Mouse (Mus musculus): Measurements from ENCODE around the gene Tmem189. TPM values are rescaled to one million over a fixed set of nuclear protein-coding genes. Genes with fewer than 3 reads are reported as not detected.
A peak's percentile ranks its signal among the peaks of the same experiment; 100 is the strongest.
"Not testable (repeated sequence)": the region's sequence is repeated elsewhere in the genome, so short reads cannot be mapped to it uniquely, and the experiment has no call there.

The Tmem189 gene
- polyA plus RNA-seq, 1 experiment from 2014 or later = 43.7 TPM

DNA sequence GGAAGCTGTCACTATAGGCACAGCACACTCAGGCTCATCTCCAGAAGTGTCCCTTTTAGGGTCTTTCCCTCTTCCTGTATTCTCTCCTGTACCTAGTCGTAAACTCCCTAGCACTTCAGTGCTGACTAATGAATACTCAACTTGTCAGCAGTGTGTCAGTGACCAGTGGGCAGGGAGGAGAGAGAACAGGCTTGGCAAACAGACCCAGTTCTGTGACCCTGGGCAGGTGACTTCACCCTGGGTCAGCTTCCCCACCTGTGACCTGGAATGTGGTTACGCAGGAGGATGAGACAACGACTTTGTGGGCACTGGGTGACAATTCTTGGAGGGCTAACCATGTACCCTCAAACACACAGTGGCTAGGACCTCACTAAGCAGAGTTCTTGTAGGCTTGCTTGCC is 72.6 kb downstream of the Tmem189 start:
- no peaks in the 10 kb centered on the region for H3K27me3 ChIP-seq
- no peak for ATAC-seq (ENCODE audit: insufficient number of reproducible peaks, low FRiP score, low TSS enrichment, low read depth)
- H3K4me2 ChIP-seq (replicated peaks) = no peak overlapping the region
- H3K27ac ChIP-seq (replicated peaks) = no peak overlapping the region
- peaks cover 7% of the 10 kb centered on the region; the same call in 1 of the 2 replicates for H3K4me1 ChIP-seq
- WGBS = 91% methylated on average over 3 of the region's 3 CpGs
- no peak overlapping the region for H3K4me3 ChIP-seq (replicated peaks)
- H3K9ac ChIP-seq = no peak overlapping the region
- H3K9me3 ChIP-seq (replicated peaks) = no peaks in the 10 kb centered on the region
- H3K36me3 ChIP-seq = peaks cover 68% of the 10 kb centered on the region

- H3K9me3 ChIP-seq (replicated peaks); ATAC-seq (ENCODE audit: insufficient number of reproducible peaks, low FRiP score, low TSS enrichment, low read depth); H3K4me2 ChIP-seq (replicated peaks); H3K4me1 ChIP-seq; H3K27ac ChIP-seq (replicated peaks); H3K27me3 ChIP-seq; H3K9ac ChIP-seq; H3K4me3 ChIP-seq (replicated peaks): not testable (repeated sequence)
- H3K36me3 ChIP-seq = peaks cover 80% of the 10 kb centered on the region
- 91% methylated on average over 7 of the region's 7 CpGs for WGBS
These were observed 76.3 kb downstream of the Tmem189 start for GRCm38 (mm10) chr2:167613335-167613734.

DNA sequence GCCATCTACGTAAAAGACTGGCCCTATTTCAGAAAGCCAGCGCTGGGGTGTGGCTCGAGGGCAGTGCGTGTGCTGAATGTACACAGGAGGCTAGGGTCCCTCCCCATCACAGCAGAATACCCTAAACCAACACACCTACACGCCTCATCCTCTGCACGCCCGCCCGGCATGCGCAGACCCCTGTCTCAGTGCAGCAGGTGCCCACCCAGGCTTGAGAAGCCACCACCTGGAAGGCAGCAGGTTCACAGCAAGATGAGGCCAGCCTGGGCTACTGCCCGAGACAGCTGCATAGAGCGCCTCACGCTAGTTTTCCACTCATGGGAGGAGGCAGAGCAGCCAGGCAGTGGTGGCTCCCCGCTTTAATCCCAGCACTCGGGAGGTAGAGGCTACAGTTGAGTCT is 77.5 kb downstream of the Tmem189 start:
- 87% methylated on average over 14 of the region's 14 CpGs for WGBS
- H3K4me2 ChIP-seq (replicated peaks) = no peak overlapping the region
- no peaks in the 10 kb centered on the region for H3K27me3 ChIP-seq

GRCm38 (mm10) chr2:167611287-167611686 is 78.3 kb downstream of the Tmem189 start:
- peaks cover 68% of the 10 kb centered on the region for H3K36me3 ChIP-seq
- WGBS = 86% methylated on average over 10 of the region's 10 CpGs

More for the DNA sequence above, 77.5 kb downstream of the Tmem189 start:
- Histone ChIP-seq H3K27ac (replicated peaks) (no peak overlapping the region), H3K9me3 (replicated peaks) (no peaks in the 10 kb centered on the region), H3K4me1 (no peaks in the 10 kb centered on the region), H3K4me3 (replicated peaks) (no peak overlapping the region), H3K9ac (no peak overlapping the region), H3K36me3 (peaks cover 73% of the 10 kb centered on the region)
- ATAC-seq (ENCODE audit: insufficient number of reproducible peaks, low FRiP score, low TSS enrichment, low read depth) = no peak

GRCm38 (mm10) chr2:167606745-167607123 is 82.9 kb downstream of the Tmem189 start:
- Histone ChIP-seq H3K9me3 (replicated peaks) (no peaks in the 10 kb centered on the region), H3K4me2 (replicated peaks) (no peak overlapping the region), H3K4me1 (peaks cover 9% of the 10 kb centered on the region), H3K27ac (replicated peaks) (no peak overlapping the region), H3K27me3 (no peaks in the 10 kb centered on the region), H3K4me3 (replicated peaks) (no peak overlapping the region), H3K9ac (no peak overlapping the region), H3K36me3 (peaks cover 27% of the 10 kb centered on the region)
- 70% methylated on average over 4 of the region's 4 CpGs for WGBS
- ATAC-seq (ENCODE audit: insufficient number of reproducible peaks, low FRiP score, low TSS enrichment, low read depth) = no peak

More at GRCm38 (mm10) chr2:167611287-167611686, 78.3 kb downstream of the Tmem189 start:
- no peaks in the 10 kb centered on the region for H3K4me1 ChIP-seq
- no peak for ATAC-seq (ENCODE audit: insufficient number of reproducible peaks, low FRiP score, low TSS enrichment, low read depth)
- H3K27me3 ChIP-seq = no peaks in the 10 kb centered on the region
- no peak overlapping the region for H3K9ac ChIP-seq
- no peak overlapping the region for H3K4me3 ChIP-seq (replicated peaks)
- no peak overlapping the region for H3K27ac ChIP-seq (replicated peaks)
- no peak overlapping the region for H3K4me2 ChIP-seq (replicated peaks)
- no peaks in the 10 kb centered on the region for H3K9me3 ChIP-seq (replicated peaks)

DNA sequence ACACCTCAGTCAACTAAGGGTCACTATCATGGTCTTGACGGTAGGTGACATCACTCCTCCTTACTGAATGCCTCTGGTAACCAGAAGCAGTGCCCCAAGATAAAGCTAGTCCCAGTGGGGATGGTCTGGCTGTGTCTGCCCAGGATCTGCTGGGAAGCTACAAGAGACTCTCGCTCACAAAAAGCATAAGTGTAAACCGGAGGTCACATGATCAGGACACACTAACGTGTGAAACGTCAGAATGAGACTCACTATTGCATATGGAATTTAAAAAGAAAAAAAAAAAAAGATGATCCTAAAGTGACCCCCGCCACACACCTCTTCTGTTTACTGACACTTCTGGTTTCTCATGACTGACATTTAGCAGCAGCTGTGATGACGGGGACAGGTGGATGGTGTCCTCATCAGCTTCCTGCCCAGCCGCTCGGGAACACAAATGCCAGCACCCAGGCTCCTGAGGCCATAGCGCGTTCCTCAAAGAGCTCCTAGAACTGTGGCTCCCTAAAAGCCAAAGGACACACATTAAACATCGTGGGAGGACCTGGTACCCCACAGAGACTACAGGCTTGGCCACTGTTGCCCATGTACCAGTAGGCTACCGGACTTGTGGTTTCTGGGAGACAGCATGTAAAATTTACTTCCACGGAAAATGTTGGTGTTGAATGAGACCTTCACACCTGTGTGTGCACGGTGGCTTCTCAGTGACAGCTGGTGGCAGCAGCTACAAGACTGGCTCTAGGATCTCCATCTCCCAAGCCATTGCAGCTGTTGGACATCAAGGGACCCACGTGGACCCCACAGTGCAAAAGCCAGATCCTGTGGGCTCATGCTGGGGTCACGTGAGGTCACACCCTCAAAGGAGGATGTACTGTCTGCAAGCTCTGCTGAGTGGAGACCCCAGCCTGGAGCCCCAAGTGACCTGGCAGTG is 83.5 kb downstream of the Tmem189 start:
- Histone ChIP-seq H3K4me2 (replicated peaks) (no peak overlapping the region), H3K27me3 (no peaks in the 10 kb centered on the region), H3K4me3 (replicated peaks) (no peak overlapping the region), H3K27ac (replicated peaks) (no peak overlapping the region), H3K4me1 (peaks cover 10% of the 10 kb centered on the region), H3K9me3 (replicated peaks) (no peaks in the 10 kb centered on the region), H3K9ac (no peak overlapping the region), H3K36me3 (peaks cover 27% of the 10 kb centered on the region)
- 70% methylated on average over 17 of the region's 17 CpGs for WGBS
- no peak for ATAC-seq (ENCODE audit: insufficient number of reproducible peaks, low FRiP score, low TSS enrichment, low read depth)

DNA sequence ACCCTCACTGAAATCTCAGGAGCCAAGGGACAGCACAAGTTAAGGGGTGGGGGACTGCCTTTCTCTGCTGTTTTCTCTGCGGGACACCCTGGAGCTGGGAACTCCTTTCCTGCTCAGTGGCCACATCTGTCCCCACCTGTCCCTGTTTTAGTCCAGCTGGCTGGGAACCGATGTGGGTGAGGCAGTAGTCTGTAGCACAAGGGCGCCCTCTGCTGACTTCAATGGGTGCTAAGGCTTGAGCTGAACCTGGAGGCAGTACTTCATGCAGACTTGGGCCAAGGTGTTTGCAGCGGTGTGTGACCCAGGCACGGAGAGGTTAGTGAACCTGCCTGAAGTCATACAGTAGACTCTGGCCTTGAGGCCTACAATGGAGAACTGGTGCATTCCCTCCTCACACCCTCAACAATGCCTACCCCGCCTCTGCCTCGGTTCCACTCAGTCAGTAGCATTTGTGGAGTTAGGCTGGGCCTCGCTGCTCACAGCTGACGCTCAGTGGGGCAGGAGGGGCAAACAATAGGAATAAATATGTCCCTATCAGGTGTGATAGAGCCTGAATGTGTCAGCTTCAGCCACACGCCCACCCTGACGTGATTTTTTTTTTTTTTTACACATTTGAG is 84.3 kb downstream of the Tmem189 start:
- no peak overlapping the region for H3K4me2 ChIP-seq (replicated peaks)
- no peak overlapping the region for H3K9ac ChIP-seq
- H3K27ac ChIP-seq (replicated peaks) = no peak overlapping the region
- WGBS = 28% methylated on average over 11 of the region's 11 CpGs
- H3K9me3 ChIP-seq (replicated peaks) = no peaks in the 10 kb centered on the region
- peaks cover 18% of the 10 kb centered on the region for H3K4me1 ChIP-seq
- peaks cover 21% of the 10 kb centered on the region for H3K36me3 ChIP-seq
- no peaks in the 10 kb centered on the region for H3K27me3 ChIP-seq
- H3K4me3 ChIP-seq (replicated peaks) = no peak overlapping the region
- ATAC-seq (ENCODE audit: insufficient number of reproducible peaks, low FRiP score, low TSS enrichment, low read depth) = 0 out of 2 replicates have a peak, but pooled peaks have one; percentile 40

DNA sequence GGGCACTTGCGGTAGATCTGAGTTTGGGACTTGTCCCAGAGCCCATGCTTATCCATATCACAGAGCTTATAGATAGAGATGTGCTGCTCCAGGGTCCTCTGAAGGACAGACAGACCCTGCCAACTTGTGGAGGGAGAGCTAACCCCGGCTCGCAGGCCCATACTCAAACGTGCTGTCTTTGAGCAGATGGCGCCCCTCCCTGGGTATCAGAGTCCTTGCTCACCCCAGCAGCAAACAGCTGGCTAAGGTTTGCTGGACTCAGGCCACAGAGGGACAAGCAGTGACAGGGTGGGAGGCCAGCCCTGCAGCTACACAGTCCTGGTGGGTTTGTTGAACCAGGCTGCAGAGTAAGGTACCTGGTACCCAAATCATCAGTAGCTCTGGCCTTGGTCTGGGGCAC is 86.6 kb downstream of the Tmem189 start:
- no peak overlapping the region for H3K9ac ChIP-seq
- no peak overlapping the region for H3K4me3 ChIP-seq (replicated peaks)
- H3K4me2 ChIP-seq (replicated peaks) = no peak overlapping the region
- no peak for ATAC-seq (ENCODE audit: insufficient number of reproducible peaks, low FRiP score, low TSS enrichment, low read depth)
- H3K27me3 ChIP-seq = no peaks in the 10 kb centered on the region
- H3K27ac ChIP-seq (replicated peaks) = no peak overlapping the region
- WGBS = 32% methylated on average over 5 of the region's 5 CpGs
- H3K36me3 ChIP-seq = peaks cover 8% of the 10 kb centered on the region
- H3K4me1 ChIP-seq = peaks cover 41% of the 10 kb centered on the region
- no peaks in the 10 kb centered on the region for H3K9me3 ChIP-seq (replicated peaks)

- H3K4me2 ChIP-seq (replicated peaks) = no peak overlapping the region
- peaks cover 6% of the 10 kb centered on the region for H3K36me3 ChIP-seq
- no peak overlapping the region for H3K27ac ChIP-seq (replicated peaks)
- peaks cover 47% of the 10 kb centered on the region for H3K4me1 ChIP-seq
- ATAC-seq (ENCODE audit: insufficient number of reproducible peaks, low FRiP score, low TSS enrichment, low read depth) = no peak
- no peaks in the 10 kb centered on the region for H3K9me3 ChIP-seq (replicated peaks)
- no peak overlapping the region for H3K9ac ChIP-seq
- 80% methylated on average over 2 of the region's 2 CpGs for WGBS
- H3K27me3 ChIP-seq = no peaks in the 10 kb centered on the region
- no peak overlapping the region for H3K4me3 ChIP-seq (replicated peaks)
These were observed 87.3 kb downstream of the Tmem189 start for GRCm38 (mm10) chr2:167602364-167602763.

DNA sequence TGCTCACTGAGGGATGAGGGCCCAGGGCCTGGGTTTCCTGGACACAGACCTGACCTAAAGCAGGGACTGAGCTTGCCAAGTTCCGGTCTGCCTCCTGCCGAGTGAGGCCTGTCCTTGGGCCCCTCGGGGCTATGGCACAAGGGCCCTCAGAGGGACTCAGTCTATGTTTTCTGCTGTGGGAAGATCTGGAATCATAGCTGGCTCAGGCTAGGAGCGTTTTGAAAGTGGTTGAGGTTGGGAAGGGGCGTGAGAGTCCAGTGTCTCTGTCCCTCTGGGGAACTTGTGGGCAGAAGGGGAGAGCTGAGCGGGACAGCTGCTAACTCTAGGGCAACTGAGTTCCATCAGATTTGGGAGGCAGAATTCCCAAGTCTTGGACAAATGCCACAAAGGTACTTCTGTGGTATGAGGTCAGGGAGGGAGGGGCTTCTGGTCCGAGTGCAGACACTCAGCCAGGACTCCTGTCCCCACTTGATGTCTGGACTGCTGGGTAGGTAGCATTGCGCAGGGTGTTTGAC is 89.1 kb downstream of the Tmem189 start:
- peak overlapping the region; percentile 15; the same call in 1 of the 2 replicates for H3K9ac ChIP-seq
- peaks cover 64% of the 10 kb centered on the region for H3K4me1 ChIP-seq
- H3K4me3 ChIP-seq (replicated peaks) = no peak overlapping the region
- H3K27me3 ChIP-seq = no peaks in the 10 kb centered on the region
- ATAC-seq (ENCODE audit: insufficient number of reproducible peaks, low FRiP score, low TSS enrichment, low read depth) = no peak
- 66% methylated on average over 8 of the region's 8 CpGs for WGBS
- no peak overlapping the region; the same call in 1 of the 2 replicates for H3K27ac ChIP-seq (replicated peaks)
- no peak overlapping the region for H3K4me2 ChIP-seq (replicated peaks)
- no peaks in the 10 kb centered on the region for H3K36me3 ChIP-seq
- no peaks in the 10 kb centered on the region for H3K9me3 ChIP-seq (replicated peaks)

- H3K27ac ChIP-seq (replicated peaks) = no peak overlapping the region
These were observed 89.7 kb downstream of the Tmem189 start for GRCm38 (mm10) chr2:167599917-167600316.

More at GRCm38 (mm10) chr2:167599917-167600316, 89.7 kb downstream of the Tmem189 start:
- H3K36me3 ChIP-seq = no peaks in the 10 kb centered on the region
- ATAC-seq (ENCODE audit: insufficient number of reproducible peaks, low FRiP score, low TSS enrichment, low read depth) = no peak
- H3K9ac ChIP-seq = no peak overlapping the region
- H3K4me3 ChIP-seq (replicated peaks) = no peak overlapping the region
- H3K9me3 ChIP-seq (replicated peaks) = no peaks in the 10 kb centered on the region
- H3K27me3 ChIP-seq = no peaks in the 10 kb centered on the region
- H3K4me2 ChIP-seq (replicated peaks) = no peak overlapping the region
- 58% methylated on average over 6 of the region's 6 CpGs for WGBS
- peaks cover 65% of the 10 kb centered on the region for H3K4me1 ChIP-seq
